Mouse (Mus musculus): ENCODE data around the gene Sdc1. TPM values are rescaled to one million over a fixed set of nuclear protein-coding genes. Genes with fewer than 3 reads are reported as not detected.
A peak's percentile ranks its signal among the peaks of the same experiment; 100 is the strongest.

Sdc1 gene
- polyA plus RNA-seq, 1 experiment from 2014 or later: 175 TPM

GRCm38 (mm10) chr12:8798486-8799020 is 27.4 kb downstream of the Sdc1 start:
- H3K4me3 ChIP-seq (ENCODE audit: low read depth, low read length): no peak overlapping the region
- DNase-seq (ENCODE audit: low spot score) (peak; percentile 69), ATAC-seq (ENCODE audit: low FRiP score, low TSS enrichment) (peak; percentile 77)
- TF ChIP-seq CTCF (IDR thresholded peaks at IDR 0.05; ENCODE audit: low read depth) (no peak), EP300 (optimal IDR thresholded peaks at IDR 0.05) (no peak)
- peaks cover 6% of the 10 kb centered on the region for H3K4me1 ChIP-seq (replicated peaks; ENCODE audit: control insufficient read depth, insufficient read depth)
- whole genome bisulfite sequencing: 15% methylated on average over 9 of the region's 9 CpGs
- H3K9ac ChIP-seq (ENCODE audit: low read length): no peak overlapping the region
- H3K9me3 ChIP-seq (ENCODE audit: control insufficient read depth, low read length): no peaks in the 10 kb centered on the region
- no peak overlapping the region for H3K4me2 ChIP-seq (replicated peaks; ENCODE audit: low read depth)
- H3K27ac ChIP-seq (replicated peaks): peak overlapping the region; percentile 92
- no peaks in the 10 kb centered on the region for H3K27me3 ChIP-seq (ENCODE audit: control insufficient read depth, insufficient read depth, low read length)
- H3K36me3 ChIP-seq (ENCODE audit: control insufficient read depth, insufficient read depth, low read length): no peaks in the 10 kb centered on the region

GRCm38 (mm10) chr12:8803421-8804076 is 32.4 kb downstream of the Sdc1 start:
- no peaks in the 10 kb centered on the region for H3K36me3 ChIP-seq (ENCODE audit: control insufficient read depth, insufficient read depth, low read length)
- DNase-seq (ENCODE audit: low spot score) (no peak), ATAC-seq (ENCODE audit: low FRiP score, low TSS enrichment) (no peak)
- no peak overlapping the region for H3K4me2 ChIP-seq (replicated peaks; ENCODE audit: low read depth)
- peaks cover 6% of the 10 kb centered on the region for H3K4me1 ChIP-seq (replicated peaks; ENCODE audit: control insufficient read depth, insufficient read depth)
- TF ChIP-seq EP300 (optimal IDR thresholded peaks at IDR 0.05): no peak
- no peak for TF ChIP-seq CTCF (IDR thresholded peaks at IDR 0.05; ENCODE audit: low read depth)
- H3K27ac ChIP-seq (replicated peaks): no peak overlapping the region
- no peak overlapping the region for H3K4me3 ChIP-seq (ENCODE audit: low read depth, low read length)
- no peaks in the 10 kb centered on the region for H3K9me3 ChIP-seq (ENCODE audit: control insufficient read depth, low read length)
- no peaks in the 10 kb centered on the region for H3K27me3 ChIP-seq (ENCODE audit: control insufficient read depth, insufficient read depth, low read length)
- no peak overlapping the region for H3K9ac ChIP-seq (ENCODE audit: low read length)
- WGBS: 70% methylated on average over 10 of the region's 10 CpGs

- no peak overlapping the region for H3K9ac ChIP-seq (ENCODE audit: low read length)
- H3K4me1 ChIP-seq (replicated peaks; ENCODE audit: control insufficient read depth, insufficient read depth): peaks cover 4% of the 10 kb centered on the region
- no peak overlapping the region for H3K4me3 ChIP-seq (ENCODE audit: low read depth, low read length)
- H3K27ac ChIP-seq (replicated peaks): no peak overlapping the region
- TF ChIP-seq EP300 (optimal IDR thresholded peaks at IDR 0.05) (no peak), CTCF (IDR thresholded peaks at IDR 0.05; ENCODE audit: low read depth) (no peak)
- no peak for ATAC-seq (ENCODE audit: low FRiP score, low TSS enrichment)
- WGBS: 84% methylated on average over 3 of the region's 3 CpGs
- H3K36me3 ChIP-seq (ENCODE audit: control insufficient read depth, insufficient read depth, low read length): no peaks in the 10 kb centered on the region
- no peaks in the 10 kb centered on the region for H3K27me3 ChIP-seq (ENCODE audit: control insufficient read depth, insufficient read depth, low read length)
- H3K4me2 ChIP-seq (replicated peaks; ENCODE audit: low read depth): no peak overlapping the region
- DNase-seq (ENCODE audit: low spot score): no peak
- H3K9me3 ChIP-seq (ENCODE audit: control insufficient read depth, low read length): no peaks in the 10 kb centered on the region
Observed at GRCm38 (mm10) chr12:8804077-8804456, 32.9 kb downstream of the Sdc1 start.

GRCm38 (mm10) chr12:8804934-8805722 is 34.0 kb downstream of the Sdc1 start:
- Histone ChIP-seq H3K36me3 (ENCODE audit: control insufficient read depth, insufficient read depth, low read length) (no peaks in the 10 kb centered on the region), H3K9me3 (ENCODE audit: control insufficient read depth, low read length) (no peaks in the 10 kb centered on the region), H3K27ac (replicated peaks) (no peak overlapping the region), H3K4me1 (replicated peaks; ENCODE audit: control insufficient read depth, insufficient read depth) (no peaks in the 10 kb centered on the region), H3K4me3 (ENCODE audit: low read depth, low read length) (no peak overlapping the region), H3K27me3 (ENCODE audit: control insufficient read depth, insufficient read depth, low read length) (no peaks in the 10 kb centered on the region), H3K9ac (ENCODE audit: low read length) (no peak overlapping the region), H3K4me2 (replicated peaks; ENCODE audit: low read depth) (no peak overlapping the region)
- no peak for ATAC-seq (ENCODE audit: low FRiP score, low TSS enrichment)
- no peak for DNase-seq (ENCODE audit: low spot score)
- TF ChIP-seq CTCF (IDR thresholded peaks at IDR 0.05; ENCODE audit: low read depth) (no peak), EP300 (optimal IDR thresholded peaks at IDR 0.05) (no peak)
- 82% methylated on average over 7 of the region's 7 CpGs for WGBS

GRCm38 (mm10) chr12:8809086-8809485 is 38.0 kb downstream of the Sdc1 start:
- Histone ChIP-seq H3K4me3 (ENCODE audit: low read depth, low read length) (no peak overlapping the region), H3K27me3 (ENCODE audit: control insufficient read depth, insufficient read depth, low read length) (no peaks in the 10 kb centered on the region), H3K27ac (replicated peaks) (peak overlapping the region; percentile 61; the same call in 1 of the 2 replicates), H3K36me3 (ENCODE audit: control insufficient read depth, insufficient read depth, low read length) (no peaks in the 10 kb centered on the region), H3K4me2 (replicated peaks; ENCODE audit: low read depth) (no peak overlapping the region), H3K9me3 (ENCODE audit: control insufficient read depth, low read length) (no peaks in the 10 kb centered on the region), H3K9ac (ENCODE audit: low read length) (no peak overlapping the region), H3K4me1 (replicated peaks; ENCODE audit: control insufficient read depth, insufficient read depth) (0 out of 2 replicates have a peak, but pooled peaks cover 3% of the 10 kb centered on the region)
- 49% methylated on average over 2 of the region's 2 CpGs for WGBS
- DNase-seq (ENCODE audit: low spot score) (peak; percentile 25), ATAC-seq (ENCODE audit: low FRiP score, low TSS enrichment) (peak; percentile 50; the same call in 1 of the 2 replicates)
- TF ChIP-seq CTCF (IDR thresholded peaks at IDR 0.05; ENCODE audit: low read depth): no peak

- Histone ChIP-seq H3K4me1 (replicated peaks; ENCODE audit: control insufficient read depth, insufficient read depth) (0 out of 2 replicates have a peak, but pooled peaks cover 3% of the 10 kb centered on the region), H3K27ac (replicated peaks) (peak overlapping the region; percentile 61), H3K9me3 (ENCODE audit: control insufficient read depth, low read length) (no peaks in the 10 kb centered on the region), H3K4me2 (replicated peaks; ENCODE audit: low read depth) (no peak overlapping the region), H3K27me3 (ENCODE audit: control insufficient read depth, insufficient read depth, low read length) (no peaks in the 10 kb centered on the region), H3K4me3 (ENCODE audit: low read depth, low read length) (no peak overlapping the region), H3K36me3 (ENCODE audit: control insufficient read depth, insufficient read depth, low read length) (no peaks in the 10 kb centered on the region), H3K9ac (ENCODE audit: low read length) (no peak overlapping the region)
- TF ChIP-seq CTCF (IDR thresholded peaks at IDR 0.05; ENCODE audit: low read depth) (no peak), EP300 (optimal IDR thresholded peaks at IDR 0.05) (no peak)
- 79% methylated on average over 6 of the region's 6 CpGs for WGBS
- ATAC-seq (ENCODE audit: low FRiP score, low TSS enrichment) (no peak), DNase-seq (ENCODE audit: low spot score) (no peak)
Observed at GRCm38 (mm10) chr12:8809626-8810025, 38.5 kb downstream of the Sdc1 start.

Measured in stomach, postnatal 0 days (tissue).